Mouse (Mus musculus) regulatory T cell (primary cell): ENCODE data around the gene Epha4.

Experiments
- in situ Hi-C: fragments of 300-600 bp; cut with MboI, MseI; formaldehyde crosslinking; loops from one replicate; pipeline ENCODE4 v1.15.1; 2025; ENCODE audit warnings: high pct_unique_total_duplicates

Epha4 gene

DNA sequence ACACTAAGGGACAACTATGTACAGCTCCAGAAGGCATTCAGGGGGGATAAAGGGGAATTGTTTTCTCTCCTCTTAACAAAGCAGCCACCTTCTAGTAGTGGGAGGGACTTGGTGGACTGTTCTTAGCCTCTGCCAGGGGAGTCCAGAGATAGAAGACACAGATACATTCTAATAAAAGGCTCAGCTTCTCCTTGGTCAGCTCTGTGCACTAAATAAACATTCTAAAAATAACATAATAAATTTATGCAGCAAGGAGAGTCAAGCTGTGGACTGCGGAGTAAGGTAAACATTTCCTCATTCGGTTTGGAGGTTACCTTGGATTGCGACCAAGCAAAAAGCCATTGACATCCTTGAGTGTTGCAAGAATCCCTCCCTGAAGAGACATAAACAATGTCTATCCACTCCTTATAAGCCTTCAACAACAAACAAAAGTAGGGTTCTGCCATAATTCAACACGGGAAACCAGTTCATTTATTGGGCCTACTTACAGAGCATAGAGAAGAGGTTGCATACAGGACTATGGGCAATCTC, 196.2 kb downstream of the Epha4 start:
- in situ Hi-C loops: no loop called here
